Comparison of ENCODE assay signal across 8 mouse cellular contexts in genomic region chr15:103307125-103307524, GRCm38 (mm10). TPM values are rescaled to one million over a fixed set of nuclear protein-coding genes. Genes with fewer than 3 reads are reported as not detected.
DNase-seq lines count a peak whose midpoint lies in the region; ATAC-seq and TF ChIP-seq lines count a peak whose summit lies in the region.

No protein-coding gene starts in this region.

- TF ChIP-seq CTCF in gastrocnemius, adult 2 months (IDR thresholded peaks at IDR 0.05) = no peak; the same call in none of the 2 replicates
- TF ChIP-seq CTCF in hindbrain, postnatal 0 days (IDR thresholded peaks at IDR 0.05; ENCODE audit: low read depth) = peak; percentile 98

- H3K4me2 ChIP-seq in hindbrain, postnatal 0 days (ENCODE audit: low read depth, low read length) = 0 out of 2 replicates have a peak overlapping the region, but pooled peaks have one; percentile 11

- ATAC-seq in hindbrain, postnatal 0 days = no peak

- H3K4me1 ChIP-seq in hindbrain, postnatal 0 days (ENCODE audit: insufficient read depth, low read length) = peaks cover 23% of the 10 kb centered on the region

- no peaks in the 10 kb centered on the region for H3K36me3 ChIP-seq in hindbrain, postnatal 0 days (ENCODE audit: insufficient read depth, low read length)

- peak; percentile 86 for DNase-seq in T-cell, adult 2 months (ENCODE audit: low spot score)
- peak; percentile 90 to 96 for DNase-seq in cerebellum, postnatal 36 days
- DNase-seq in gastrocnemius, adult 2 months = peak; percentile 92
- DNase-seq in hindbrain, postnatal 0 days (ENCODE audit: low spot score) = peak; percentile 97
- peak; percentile 92 to 96 for DNase-seq in left cerebral cortex, adult 18-20 months (ENCODE audit: low spot score in 2 of 2)
- peak; percentile 89 to 95 for DNase-seq in lung, postnatal 4 days
- DNase-seq in retina, postnatal 1 day = peak; percentile 96
- DNase-seq in thymus, postnatal 4 days = peak; percentile 94

- 1% methylated on average over 7 of the region's 7 CpGs for WGBS in hindbrain, postnatal 0 days

- H3K27ac ChIP-seq in gastrocnemius, adult 2 months = peak overlapping the region; percentile 92
- H3K27ac ChIP-seq in hindbrain, postnatal 0 days = peak overlapping the region; percentile 71

- no peak overlapping the region for H3K9ac ChIP-seq in hindbrain, postnatal 0 days (replicated peaks; ENCODE audit: low read length)

- peak overlapping the region; percentile 27; the same call in 1 of the 2 replicates for H3K4me3 ChIP-seq in gastrocnemius, adult 2 months
- no peak overlapping the region for H3K4me3 ChIP-seq in hindbrain, postnatal 0 days (ENCODE audit: low read length)

- H3K9me3 ChIP-seq in hindbrain, postnatal 0 days (ENCODE audit: low read length) = no peaks in the 10 kb centered on the region

- H3K27me3 ChIP-seq in hindbrain, postnatal 0 days (ENCODE audit: insufficient read depth, low read length) = no peaks in the 10 kb centered on the region

- intact Hi-C loops in gastrocnemius, adult 2 months (cut with DNase I) = loop anchor here (1.0 to 5.0 kb wide), 4 partner anchors 23 to 340 kb away; partner anchors contain the start of genes Hoxc10 and Hoxc5

RNA-seq across cellular contexts. Expression of gene Gpr84, which starts 3.3 kb away (rescaled TPM):
- total RNA-seq in gastrocnemius, adult 2 months (2021) = not detected
- 0.58 and 0.86 TPM in 2 replicates for total RNA-seq in hindbrain, postnatal 0 days (2014; rRNA removed)
- polyA plus RNA-seq in hindbrain, postnatal 0 days (2015; fragmentation: Nextera tagmentation; extraction: Ambion mirVana) = 0.30 and 0.37 TPM in 2 replicates
- total RNA-seq in left cerebral cortex, adult 18-20 months (2021) = 1 to 10 TPM in 1 of 2 experiments, under 1 TPM in 1; 0.42 to 1.0 TPM

RNA-seq across cellular contexts. Expression of gene Zfp385a, which starts 32.8 kb away (rescaled TPM):
- 10 to 100 TPM in 1 of 2 experiments, 1 to 10 TPM in 1; 8.0 to 13.0 TPM for total RNA-seq in gastrocnemius, adult 2 months (2021)
- total RNA-seq in hindbrain, postnatal 0 days (2014; rRNA removed) = 20.6 and 25.8 TPM in 2 replicates
- 19.8 and 23.1 TPM in 2 replicates for polyA plus RNA-seq in hindbrain, postnatal 0 days (2015; fragmentation: Nextera tagmentation; extraction: Ambion mirVana)
- total RNA-seq in left cerebral cortex, adult 18-20 months (2021) = 10 to 100 TPM; 72.0 to 79.3 TPM

RNA-seq across cellular contexts. Expression of gene Copz1, which starts 34.6 kb away (rescaled TPM):
- 10 to 100 TPM; 38.5 to 41.4 TPM for total RNA-seq in gastrocnemius, adult 2 months (2021)
- total RNA-seq in hindbrain, postnatal 0 days (2014; rRNA removed) = 149 and 155 TPM in 2 replicates
- polyA plus RNA-seq in hindbrain, postnatal 0 days (2015; fragmentation: Nextera tagmentation; extraction: Ambion mirVana) = 181 TPM in 2 replicates
- 10 to 100 TPM; 93.5 to 97.5 TPM for total RNA-seq in left cerebral cortex, adult 18-20 months (2021)

RNA-seq across cellular contexts. Expression of gene Nfe2, which starts 48.9 kb away (rescaled TPM):
- total RNA-seq in gastrocnemius, adult 2 months (2021) = not detected
- 0.63 TPM in 1 of 2 replicates, not detected in the other for total RNA-seq in hindbrain, postnatal 0 days (2014; rRNA removed)
- 0.20 and 0.33 TPM in 2 replicates for polyA plus RNA-seq in hindbrain, postnatal 0 days (2015; fragmentation: Nextera tagmentation; extraction: Ambion mirVana)
- total RNA-seq in left cerebral cortex, adult 18-20 months (2021) = under 1 TPM in 1 of 2 experiments, not detected in 1; 0.40 TPM

RNA-seq across cellular contexts. Expression of gene Itga5, which starts 59.4 kb away (rescaled TPM):
- 1 to 10 TPM; 5.0 to 10.0 TPM for total RNA-seq in gastrocnemius, adult 2 months (2021)
- total RNA-seq in hindbrain, postnatal 0 days (2014; rRNA removed) = 8.2 and 8.3 TPM in 2 replicates
- 4.9 and 5.0 TPM in 2 replicates for polyA plus RNA-seq in hindbrain, postnatal 0 days (2015; fragmentation: Nextera tagmentation; extraction: Ambion mirVana)
- 1 to 10 TPM; 2.6 to 3.9 TPM for total RNA-seq in left cerebral cortex, adult 18-20 months (2021)
